Comparison of ENCODE assay signal across 23 mouse cellular contexts in genomic region chr1:162533766-162534560, GRCm38 (mm10). TPM values are rescaled to one million over a fixed set of nuclear protein-coding genes. Genes with fewer than 3 reads are reported as not detected.
"Had no signal": no experiment of that assay in that cellular context is flagged by ENCODE, and none has a peak within 500 bp of the region (broad histone marks: within the 10 kb centered on the region; RNA-seq: fewer than 3 reads in every experiment).

No protein-coding gene starts in this region.

- ATAC-seq: liver, postnatal 0 days; lung, postnatal 0 days; midbrain, embryonic 16.5 days had no signal

- H3K27me3 ChIP-seq: liver, embryonic 15.5 days; lung, embryonic 15.5 days; megakaryocyte, embryonic 14.5 days; midbrain, embryonic 12.5 days; neural tube, embryonic 12.5 days had no signal

- H3K4me3 ChIP-seq: liver, embryonic 15.5 days; lung, embryonic 15.5 days; megakaryocyte, embryonic 14.5 days; midbrain, embryonic 12.5 days; myocyte; neural tube, embryonic 12.5 days had no signal

- H3K4me1 ChIP-seq: liver, embryonic 15.5 days; lung, embryonic 15.5 days; megakaryocyte, embryonic 14.5 days; midbrain, embryonic 12.5 days; neural tube, embryonic 12.5 days had no signal

- DNase-seq: liver, postnatal 0 days; lung, adult 2 months; lung, postnatal 14 days; lung, postnatal 36 days; midbrain, embryonic 14.5 days; retina, postnatal 1 day; right cerebral cortex, adult 18-20 months; right cerebral cortex, postnatal 25 days; right cerebral cortex, postnatal 4 days; spleen, adult 18-20 months; thymus, adult 18-20 months; thymus, postnatal 25 days had no signal

- H3K27ac ChIP-seq: liver, embryonic 15.5 days; lung, embryonic 15.5 days; macrophage; midbrain, embryonic 12.5 days; neural tube, embryonic 12.5 days had no signal

RNA-seq across cellular contexts. Expression of gene Dnm3, which starts 56.1 kb away (rescaled TPM):
- total RNA-seq: megakaryocyte progenitor cell, adult 5-6 weeks; neutrophil, adult 5-6 weeks had no signal
- polyA plus RNA-seq: macrophage had no signal
